Mouse (Mus musculus) central nervous system, embryonic 14 days (tissue): Measurements from ENCODE around the gene Psmd10. TPM values are rescaled to one million over a fixed set of nuclear protein-coding genes. Genes with fewer than 3 reads are reported as not detected.

Source experiments
- polyA plus RNA-seq: library from polyadenylated mRNA; depleted of rRNA; stranded (reverse); fragments of >200 nt; gene quantifications from 2 replicates; pipeline ENCODE4 v1.2.3, GENCODE M21; 2012; rRNA removed

Psmd10 gene
- 24.8 and 26.8 TPM in 2 replicates for polyA plus RNA-seq

DNA sequence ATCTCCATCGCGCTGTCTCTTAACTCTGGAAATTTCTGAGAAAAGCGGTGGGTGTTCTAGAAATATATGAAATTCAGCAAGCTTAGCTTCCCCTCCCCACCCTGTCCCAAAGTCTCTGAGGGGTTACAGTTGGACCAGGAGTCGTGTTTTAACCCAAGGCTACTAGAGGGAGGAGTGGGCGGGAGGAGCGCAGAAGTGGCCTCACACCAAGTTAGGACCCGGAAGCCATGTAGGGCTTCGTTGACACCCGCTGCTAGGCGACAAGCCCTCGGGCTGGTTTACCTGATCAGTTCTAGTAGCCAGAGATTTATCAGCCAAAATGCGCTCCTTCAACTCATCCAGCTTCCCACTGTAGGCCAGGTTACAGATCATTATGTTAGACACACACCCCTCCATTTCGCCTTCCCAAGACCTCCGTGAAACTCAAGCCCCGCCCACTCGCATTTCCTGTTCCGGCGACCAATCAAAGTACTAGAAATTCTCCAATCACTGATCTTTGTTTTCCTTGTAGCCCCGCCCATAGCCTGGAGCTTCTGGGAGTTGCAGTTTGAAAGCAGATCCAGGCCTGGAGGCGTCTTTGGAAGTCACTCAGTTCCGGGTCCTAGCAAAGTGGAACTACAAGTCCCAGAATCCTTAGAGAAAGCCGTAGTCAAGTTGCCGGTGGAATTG, at the start of gene Psmd10, which contains the start of gene Atg4a:
Gene Psmd10 (minus strand): TSS at position 457 of the 669 bp plus-strand sequence.
Gene Atg4a (plus strand): TSS at position 636 of the 669 bp plus-strand sequence.

DNA sequence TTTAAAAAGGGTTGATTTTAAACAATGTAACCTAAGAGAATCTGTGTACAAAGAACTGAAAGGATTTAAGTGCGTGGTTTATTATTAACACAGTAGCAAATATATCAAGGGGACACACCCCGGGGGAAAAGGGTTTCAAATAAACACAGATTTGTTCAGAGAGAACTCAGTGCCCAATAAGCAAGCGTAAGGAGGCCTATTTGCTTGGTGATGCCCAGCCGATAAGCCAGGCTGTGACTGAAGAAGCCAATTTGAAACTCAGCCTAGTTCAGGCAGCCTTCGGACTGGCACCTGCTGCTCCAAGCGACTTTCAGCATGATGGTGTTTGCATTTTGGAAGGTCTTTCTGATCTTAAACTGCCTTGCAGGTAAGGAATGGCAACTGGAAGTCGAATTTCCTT, 49.2 kb downstream of the Psmd10 start, which contains the start of gene Vsig1:
Gene Vsig1 (plus strand): TSS at position 249 of the 400 bp plus-strand sequence.

Other genes with a start within 250 kb of the Psmd10 start
- not detected in 2 replicates for gene Tex13b, start 143.3 kb downstream of the Psmd10 start, polyA plus RNA-seq
- not detected in 2 replicates for gene Vsig1, start 49.1 kb downstream of the Psmd10 start, polyA plus RNA-seq
- 12.5 and 13.0 TPM in 2 replicates for gene Atg4a, start 179 bp upstream of the Psmd10 start, polyA plus RNA-seq